Mouse (Mus musculus) activated CD4-positive, CD25-positive, alpha-beta regulatory T cell, adult 4 months (primary cell): ENCODE data around the gene Rfx1. TPM values are rescaled to one million over a fixed set of nuclear protein-coding genes. Genes with fewer than 3 reads are reported as not detected.

Source experiments
- ATAC-seq: one replicate; pipeline ENCODE4 v1.8.0; 2017
- polyA plus RNA-seq, 2 experiments: library from polyadenylated mRNA; unstranded; fragments of 100-300 nt; shearing (Covaris generic); gene quantifications; one replicate each; pipeline ENCODE4 v1.2.1; 2017

Gene Rfx1
- 10 to 100 TPM; 11.9 to 12.6 TPM for polyA plus RNA-seq

DNA sequence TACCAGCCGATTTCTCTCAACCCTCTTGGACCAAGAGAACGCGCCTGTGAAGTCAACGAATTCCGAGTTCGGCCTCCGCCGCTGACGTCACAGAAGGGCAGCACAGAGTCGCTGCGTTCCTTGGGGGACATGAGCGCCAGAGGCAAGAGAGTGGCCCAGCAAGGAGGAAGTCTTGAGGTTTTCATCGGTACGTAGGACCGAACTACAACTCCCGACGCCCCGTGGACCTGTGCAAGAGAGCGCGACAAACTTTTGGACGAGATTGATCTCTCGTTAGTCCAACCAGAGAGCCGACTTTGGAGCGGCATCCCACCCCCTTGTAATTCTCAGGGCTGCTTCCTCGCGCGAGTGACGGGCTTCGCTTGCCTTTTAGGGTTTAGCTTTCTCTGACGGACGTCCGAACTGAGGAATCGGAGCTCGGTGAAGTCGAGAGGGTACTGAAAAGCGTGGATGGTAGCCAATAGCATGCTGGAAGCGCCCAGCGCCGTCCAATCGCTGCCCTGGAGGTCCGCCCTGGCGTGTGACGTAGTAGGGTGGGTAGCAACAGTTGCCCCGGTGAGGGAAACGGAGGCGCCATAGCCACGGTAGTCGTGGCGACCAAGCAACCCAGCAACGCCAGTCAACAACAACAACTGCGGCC is at the start of gene Rfx1:
TSS of gene Rfx1 (plus strand) at position 544 of the 640 bp plus-strand sequence.
- peak; percentile 86 for ATAC-seq

DNA sequence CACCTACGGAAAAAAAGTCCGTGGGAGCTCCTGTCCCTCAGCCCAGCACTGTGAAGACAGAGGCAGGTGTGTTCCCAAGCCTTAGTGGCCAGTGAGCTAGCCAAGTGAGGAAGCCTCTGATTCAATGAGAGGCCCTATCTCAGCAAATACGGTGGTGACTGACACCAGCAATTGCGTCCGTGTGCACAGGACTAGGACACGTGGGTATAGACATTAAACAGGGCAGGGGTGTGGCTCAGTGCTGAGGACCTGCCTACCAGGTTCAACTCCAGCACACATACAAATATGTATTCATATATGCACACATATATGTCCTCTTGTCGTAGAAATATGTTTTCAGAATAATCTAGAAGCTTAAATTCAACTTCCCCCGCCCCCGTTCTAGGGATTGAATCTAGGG is 46.9 kb upstream of the Rfx1 start:
- ATAC-seq = no peak

DNA sequence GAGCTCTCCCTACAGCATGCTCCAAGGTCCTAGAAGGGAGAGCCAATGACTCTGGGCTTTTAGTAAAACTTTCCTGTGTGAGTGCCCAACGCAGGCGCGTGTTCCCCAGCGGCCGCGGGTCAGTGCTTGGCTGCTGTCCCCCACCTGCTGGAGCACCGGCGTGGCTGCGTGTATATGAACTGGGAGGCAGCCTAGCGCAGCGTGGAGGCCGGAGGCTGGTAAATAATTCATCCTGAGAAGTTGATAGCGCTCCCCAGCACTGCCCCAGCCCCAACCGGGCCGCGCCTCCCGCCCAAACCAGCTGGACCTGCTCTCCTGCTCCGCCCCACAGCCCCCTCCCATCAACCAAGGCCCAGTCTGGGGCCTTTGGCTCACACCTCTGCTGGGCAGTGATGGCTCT is 45.5 kb upstream of the Rfx1 start, which contains the start of gene Palm3:
TSS of gene Palm3 (plus strand) at position 376 of the 400 bp plus-strand sequence.
- ATAC-seq = no peak

DNA sequence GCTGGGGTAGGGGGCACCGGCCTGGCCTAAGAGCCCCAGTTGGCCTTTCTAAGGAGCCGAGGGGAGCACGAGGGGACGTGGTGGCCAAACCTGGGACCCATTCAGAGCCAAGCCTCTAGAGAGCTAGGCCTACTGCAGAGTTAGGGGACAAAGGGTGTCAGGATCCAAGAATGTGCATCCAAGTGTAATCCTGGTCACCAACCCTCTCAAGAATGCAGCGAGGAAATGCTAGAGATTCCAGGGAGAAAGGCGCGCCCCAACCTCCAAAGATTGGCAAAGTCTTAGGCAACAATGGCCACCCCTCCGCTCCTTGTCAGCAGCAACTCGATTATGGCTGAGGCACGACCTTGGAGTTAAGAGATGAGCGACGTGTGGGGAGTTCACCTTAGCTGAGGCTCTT is 45.1 kb upstream of the Rfx1 start:
- ATAC-seq = no peak

DNA sequence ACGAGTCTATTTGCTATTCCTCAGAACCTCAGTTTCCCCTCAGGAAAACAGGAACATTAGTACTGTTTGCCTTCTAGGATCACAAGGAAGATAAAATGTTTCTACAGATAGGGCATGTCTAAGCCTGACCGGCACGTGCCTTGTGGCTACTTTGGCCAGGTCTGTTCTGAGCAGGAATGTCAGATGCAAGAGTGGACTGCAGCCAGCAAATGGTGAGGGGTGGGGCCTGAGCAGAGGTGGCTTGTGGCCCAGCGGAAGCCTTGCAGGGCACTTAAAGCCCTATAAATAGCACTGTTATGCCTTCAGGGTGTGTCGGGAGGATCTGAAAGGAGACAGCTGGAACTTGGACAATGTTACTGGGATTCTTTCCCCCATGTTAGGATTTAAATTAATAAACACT is 43.5 kb upstream of the Rfx1 start:
- no peak for ATAC-seq

DNA sequence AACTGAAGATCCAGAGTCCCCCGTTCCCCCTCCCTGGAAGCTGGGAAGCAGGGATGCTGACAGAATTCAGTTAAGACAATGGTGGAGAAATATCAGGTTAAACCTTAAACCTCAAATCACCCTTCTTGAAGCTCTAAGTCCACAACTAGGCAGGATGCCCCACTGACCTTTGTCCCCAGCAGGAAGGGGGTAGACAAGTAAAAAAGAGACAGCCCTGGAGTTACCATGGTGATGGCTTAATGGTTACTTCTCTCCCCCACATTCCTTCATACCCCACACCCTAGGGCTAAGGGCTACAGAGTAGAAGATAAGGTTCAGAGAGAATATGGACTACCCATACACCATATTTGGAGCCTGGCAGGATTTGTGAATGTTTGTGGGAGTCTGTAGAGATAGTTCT is 43.0 kb upstream of the Rfx1 start:
- ATAC-seq = no peak

DNA sequence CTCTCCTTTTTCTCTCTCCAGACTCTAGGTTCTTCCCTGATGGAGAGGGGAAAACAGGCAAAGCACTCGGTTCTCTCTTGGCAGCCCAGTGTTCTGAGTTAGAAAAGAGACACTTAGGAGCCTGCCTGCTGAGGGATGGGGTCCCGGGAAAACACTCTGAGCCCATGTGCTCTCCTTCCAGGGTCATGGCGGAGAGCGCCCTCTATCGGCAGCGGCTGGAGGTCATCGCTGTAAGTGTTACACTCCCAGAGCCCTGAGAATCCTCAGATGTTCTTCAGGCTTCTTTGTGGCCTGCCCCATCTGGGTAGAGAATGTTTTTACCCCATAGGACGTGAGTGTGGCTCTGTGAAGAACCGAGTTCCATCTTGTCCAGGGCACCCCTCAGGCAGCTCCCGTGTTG is 42.5 kb upstream of the Rfx1 start:
- ATAC-seq = no peak

DNA sequence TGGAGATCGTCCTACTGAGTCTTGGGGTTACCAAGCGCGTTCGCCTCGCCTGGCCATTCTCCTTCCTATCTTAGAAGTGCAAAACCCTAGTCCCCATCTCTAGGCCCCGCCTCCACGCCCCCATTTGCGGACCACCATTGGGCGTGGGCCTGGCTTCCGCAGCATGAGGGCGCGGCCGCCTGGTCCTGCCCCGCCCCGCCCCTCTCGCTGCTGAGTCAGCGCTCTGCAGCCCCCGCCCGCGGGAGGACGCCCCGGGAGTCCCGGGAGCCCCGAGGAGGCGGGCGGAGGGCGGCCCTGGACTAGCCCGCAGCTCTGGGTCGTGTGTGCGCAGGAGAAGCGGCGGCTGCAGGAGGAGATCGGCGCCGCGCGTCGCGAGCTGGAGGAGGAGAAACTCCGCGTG is 40.8 kb upstream of the Rfx1 start:
- no peak for ATAC-seq

DNA sequence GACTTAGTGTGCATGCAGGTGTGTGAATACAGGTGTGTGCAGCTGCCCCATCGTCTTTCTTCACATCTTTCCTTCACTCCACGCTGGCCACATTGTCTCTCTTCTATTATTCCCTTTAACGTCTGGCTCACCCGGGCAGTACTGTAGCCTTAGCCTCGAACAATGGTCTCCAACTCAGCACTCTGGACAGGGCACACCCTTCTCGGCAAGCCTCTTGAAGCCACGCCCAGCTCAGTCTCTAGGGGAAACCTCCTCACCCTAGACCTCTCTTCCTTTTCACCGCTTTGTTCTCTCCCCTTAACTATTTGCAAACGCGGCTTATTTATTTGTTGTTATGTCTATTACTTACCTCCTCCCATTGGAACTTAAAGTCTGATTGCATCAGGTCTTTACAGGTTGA is 39.2 kb upstream of the Rfx1 start:
- ATAC-seq = peak; percentile 34

DNA sequence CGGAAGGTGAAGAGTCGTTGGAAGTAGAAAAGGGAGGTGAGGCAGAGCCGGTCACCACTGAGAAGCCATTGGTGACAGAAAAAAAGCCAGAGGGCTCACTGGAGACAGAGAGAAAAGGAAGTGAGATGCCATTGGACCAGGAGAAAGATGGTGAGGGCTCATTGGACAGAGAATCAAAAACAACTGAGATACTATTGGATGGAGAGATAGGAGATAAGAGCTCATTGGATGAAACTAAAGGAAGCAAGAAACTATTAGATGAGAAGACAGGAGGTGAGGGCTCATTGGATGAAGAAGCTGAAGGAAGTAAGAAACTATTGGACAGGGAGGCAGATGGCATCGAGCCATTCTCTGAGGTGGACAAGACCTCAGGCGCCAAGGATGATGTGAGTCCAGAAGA is 37.4 kb upstream of the Rfx1 start:
- no peak for ATAC-seq

DNA sequence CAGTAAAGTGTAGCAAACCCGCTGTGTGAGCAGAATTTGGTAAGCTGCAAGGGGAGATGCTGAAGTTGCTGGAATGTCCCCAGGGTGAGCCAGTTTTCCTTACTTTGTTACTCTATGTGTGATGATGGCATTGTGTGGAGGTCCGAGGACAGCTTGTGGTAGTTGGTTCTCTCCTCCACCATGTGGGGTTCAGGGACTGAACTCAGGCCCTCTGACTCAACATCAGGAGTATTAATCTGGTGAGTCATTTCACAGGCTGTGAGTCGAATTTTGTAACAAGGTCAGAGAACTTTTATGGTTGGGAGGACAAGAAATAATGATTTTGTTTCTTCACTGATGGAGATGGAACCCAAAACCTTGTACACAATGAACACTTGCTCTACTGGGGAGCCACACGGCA is 33.9 kb upstream of the Rfx1 start:
- no peak for ATAC-seq

DNA sequence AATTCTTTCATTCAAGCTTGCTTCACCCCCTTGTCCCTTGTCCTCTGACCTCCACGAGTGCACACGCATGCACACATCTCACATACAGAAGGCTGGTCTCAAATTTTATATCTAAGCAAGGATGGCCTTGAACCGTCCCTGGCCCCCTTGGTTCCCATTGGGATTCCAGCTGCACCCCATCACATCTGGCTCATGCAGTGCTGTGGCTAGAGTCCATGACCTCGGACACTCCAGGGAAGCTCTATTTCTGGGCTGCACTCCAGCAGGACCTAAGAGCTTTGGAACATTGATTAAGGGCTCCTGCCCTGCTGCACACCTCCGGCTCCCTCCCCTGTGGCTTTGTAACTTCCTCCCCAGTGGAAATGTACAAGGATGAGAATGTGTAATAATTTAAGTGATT is 28.6 kb upstream of the Rfx1 start:
- no peak for ATAC-seq

DNA sequence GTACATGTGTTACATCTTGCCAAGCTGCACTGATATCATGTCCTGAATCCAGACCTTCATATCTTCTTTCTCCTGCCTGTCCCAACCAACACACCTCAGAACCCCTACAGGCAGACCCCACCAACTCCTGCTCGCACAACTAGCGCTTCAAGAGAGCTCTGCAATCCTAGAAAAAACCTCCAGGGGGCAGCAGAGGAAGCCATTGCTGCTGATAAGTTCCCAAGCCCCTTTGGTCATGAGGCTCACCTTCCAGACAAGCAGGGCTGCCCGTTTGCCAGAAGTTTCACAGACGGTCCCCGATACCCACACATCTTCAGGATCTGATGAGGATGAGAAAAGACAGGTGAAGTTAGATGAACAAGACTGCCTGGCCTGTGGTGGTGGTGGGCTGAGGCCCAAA is 27.6 kb upstream of the Rfx1 start:
- ATAC-seq = no peak

DNA sequence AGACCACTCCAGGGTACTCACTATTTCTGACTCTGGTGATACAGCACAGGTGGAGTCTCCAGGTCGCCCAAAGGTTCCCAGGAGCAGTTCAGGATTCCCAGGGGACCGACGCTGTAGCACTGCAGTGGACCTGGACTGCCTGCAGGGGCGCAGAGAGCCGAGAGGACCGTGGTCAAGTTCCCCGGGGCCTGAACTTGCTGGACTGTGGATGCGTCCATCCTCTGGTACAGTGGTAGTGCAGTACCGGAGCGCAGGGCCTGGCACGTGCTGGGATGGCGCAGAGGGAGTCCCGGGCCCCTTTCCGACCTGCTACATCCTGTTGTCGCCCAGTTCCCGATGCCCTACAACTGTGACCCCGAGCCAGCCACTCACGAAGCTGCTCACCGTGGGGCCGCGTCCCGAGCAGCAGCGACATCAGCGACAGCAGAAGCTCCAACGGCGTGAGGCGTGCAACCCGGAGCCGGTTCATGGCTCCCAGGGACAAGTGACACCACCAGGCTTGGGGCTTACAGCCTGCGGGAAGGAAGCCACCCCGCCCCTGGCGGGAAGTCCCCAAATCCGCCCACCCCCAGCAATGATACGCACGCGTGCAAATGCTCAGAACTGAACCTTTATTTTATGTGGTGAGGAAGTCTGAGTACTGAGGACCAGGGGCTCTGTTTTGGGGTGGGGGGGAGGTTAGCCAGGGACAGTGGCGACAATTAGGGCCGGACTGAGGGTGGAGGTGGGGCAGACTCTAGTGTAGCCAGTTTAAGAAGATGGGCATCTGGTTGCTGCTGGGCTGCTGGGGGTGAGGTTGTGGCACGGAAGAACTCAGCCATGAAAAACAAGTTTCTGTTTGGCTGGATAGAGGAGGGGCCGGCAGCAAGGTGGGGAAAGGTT is 24.3 kb upstream of the Rfx1 start, which contains the start of gene Il27ra:
TSS of gene Il27ra (minus strand) at position 524 of the 882 bp plus-strand sequence.
- ATAC-seq = peak; percentile 84

DNA sequence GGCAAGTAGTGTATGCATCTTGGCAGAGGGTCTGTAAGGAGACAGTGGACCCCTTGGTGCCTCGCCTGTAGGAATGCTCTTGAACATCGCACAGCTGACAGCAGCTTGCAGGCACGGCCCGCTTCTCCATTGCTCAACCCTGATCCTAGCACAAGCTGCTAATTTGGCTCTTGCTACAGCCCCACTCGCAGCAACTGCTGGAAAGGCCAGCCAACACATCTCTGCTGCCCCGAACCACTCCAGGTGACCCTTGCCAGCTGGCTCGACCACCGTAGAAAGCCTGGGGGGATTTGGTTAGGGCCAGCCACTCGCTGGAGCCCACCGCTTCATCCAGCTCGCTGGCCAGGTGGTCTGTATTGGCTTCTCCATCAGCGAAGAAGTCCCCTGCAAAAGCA is 23.7 kb upstream of the Rfx1 start:
- no peak for ATAC-seq

DNA sequence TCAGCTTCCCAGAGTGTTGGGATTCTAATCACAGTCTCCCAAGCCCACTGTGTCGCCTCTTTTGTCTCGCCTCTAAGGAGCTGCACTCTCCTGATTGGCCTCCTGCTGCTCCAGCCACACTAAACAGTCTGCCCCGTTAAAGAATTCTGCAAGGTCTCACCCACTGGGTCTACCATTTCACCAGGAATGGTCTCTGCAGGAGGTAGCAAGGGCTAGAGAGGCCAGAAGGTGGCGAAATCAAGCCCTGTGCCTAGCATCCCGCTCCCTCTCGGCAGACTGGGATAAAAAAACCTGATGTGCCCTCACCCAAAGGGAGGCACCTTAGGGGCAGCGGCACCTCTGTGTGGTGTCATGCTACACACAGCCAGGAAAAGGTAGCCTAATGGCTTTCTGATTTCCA is 22.5 kb upstream of the Rfx1 start:
- no peak for ATAC-seq

DNA sequence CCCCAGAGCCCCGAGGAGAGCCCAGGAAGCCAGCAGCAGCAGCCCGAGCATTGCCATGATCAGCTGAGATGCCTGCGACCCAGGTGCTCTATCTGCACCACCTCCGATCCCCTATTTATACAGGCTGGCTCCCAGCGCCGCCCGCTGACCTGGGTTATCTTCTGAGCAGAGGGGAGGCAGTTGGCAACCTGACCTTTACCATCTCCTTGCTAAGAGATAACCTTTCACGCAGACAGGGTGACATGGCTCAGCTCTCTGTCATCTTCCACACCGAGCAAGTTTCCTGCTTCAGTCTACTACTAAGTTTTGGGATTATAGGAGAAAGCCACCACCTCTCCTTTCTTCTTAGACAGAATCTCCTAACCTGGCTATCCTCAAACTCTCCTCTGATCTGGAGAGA is 21.7 kb upstream of the Rfx1 start, which contains the start of gene Rln3:
TSS of gene Rln3 (minus strand) at position 101 of the 400 bp plus-strand sequence.
- no peak for ATAC-seq

DNA sequence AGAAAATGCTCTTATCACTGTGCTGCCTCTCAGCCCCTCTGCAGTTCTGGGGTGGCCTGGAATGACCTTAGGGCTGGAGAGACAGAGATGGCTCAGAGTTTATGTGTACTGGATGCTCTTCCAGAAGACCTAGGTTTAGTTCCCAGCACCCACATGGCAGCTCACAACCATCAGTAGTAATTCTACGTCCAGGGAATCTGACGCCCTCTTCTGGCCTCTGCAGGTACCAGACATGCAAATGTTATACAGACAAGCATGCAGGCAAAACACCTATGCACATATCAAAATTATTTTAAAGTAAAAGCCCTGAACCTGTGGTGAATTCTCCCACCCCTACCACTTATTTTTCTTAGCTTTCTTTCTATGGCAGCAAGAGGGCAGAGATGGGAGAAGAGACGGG is 20.1 kb upstream of the Rfx1 start:
- no peak for ATAC-seq

DNA sequence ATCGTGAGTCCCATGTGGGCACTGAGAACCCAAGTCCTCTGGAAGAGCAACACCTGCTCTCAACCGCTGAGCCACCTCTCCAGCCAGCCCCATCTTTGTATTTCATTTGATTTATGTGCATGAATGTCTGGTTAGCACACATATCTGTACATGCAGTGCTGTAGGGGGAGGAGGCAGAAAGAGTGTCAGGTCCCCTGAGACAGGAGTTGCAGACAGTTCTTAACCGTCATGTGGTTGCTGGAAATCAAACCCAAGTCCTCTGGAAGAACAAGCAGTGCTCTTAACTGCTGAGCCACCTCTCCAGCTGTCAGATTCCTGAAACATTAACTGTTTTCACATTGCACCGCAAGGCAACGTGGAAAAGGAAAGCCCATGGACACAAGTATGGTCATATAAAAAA is 18.5 kb upstream of the Rfx1 start:
- no peak for ATAC-seq

DNA sequence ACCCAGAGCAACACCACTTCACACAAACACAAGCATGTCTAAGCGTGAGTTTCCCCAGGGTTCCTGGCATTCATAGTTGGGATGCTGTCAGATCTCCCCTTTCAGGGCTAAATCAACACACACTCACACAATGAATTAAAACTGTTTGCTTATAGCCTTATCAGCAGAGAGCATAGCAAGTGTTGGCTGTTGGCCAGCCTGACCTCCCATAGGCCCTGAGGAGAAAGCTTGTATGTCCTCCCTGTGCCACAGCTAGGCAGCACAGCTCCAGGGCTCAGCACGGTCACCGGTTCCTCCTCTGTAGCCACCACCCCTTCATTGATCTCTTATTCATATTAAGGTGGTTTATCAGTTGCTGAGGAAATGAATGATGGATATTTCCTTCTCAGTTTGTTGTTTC is 13.9 kb upstream of the Rfx1 start:
- no peak for ATAC-seq

DNA sequence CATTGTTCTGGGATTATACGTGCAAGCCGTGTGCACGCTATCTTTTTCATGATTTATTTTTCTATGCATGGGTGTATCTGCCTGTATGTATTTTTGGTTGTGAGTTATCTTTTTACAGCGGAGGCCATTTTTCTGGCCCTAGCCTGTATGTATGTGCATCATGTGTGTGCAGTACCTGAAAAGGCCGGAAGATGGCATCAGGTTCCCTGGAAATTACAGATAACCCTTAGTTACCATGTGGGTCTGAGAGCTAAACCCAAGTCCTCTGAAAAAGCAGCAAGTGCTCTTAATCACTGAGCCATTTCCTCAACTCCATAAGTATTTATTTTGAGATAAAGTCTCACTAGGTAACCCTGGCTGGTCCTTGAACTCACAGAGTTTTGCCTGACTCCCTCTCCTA is 13.4 kb upstream of the Rfx1 start:
- ATAC-seq = no peak

DNA sequence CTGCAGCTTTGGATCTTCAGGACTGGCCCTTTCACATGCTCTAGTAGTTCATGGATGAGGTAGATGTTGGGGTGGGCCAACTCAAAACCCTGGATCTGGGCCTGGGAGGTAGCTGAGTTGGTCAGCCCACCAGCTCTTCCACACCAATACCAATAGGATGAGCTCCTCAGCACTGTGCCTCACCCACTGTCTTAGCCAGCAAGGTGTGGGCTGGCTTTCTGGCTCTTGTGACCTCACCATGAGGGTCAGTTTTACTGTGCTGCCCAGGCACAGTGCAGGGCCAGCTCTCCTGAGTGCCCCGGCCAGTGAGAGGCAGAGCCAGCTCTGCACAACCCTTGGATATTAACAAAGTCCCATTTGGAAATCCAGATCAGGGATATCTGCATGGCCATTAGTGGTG is 8.8 kb upstream of the Rfx1 start:
- no peak for ATAC-seq

DNA sequence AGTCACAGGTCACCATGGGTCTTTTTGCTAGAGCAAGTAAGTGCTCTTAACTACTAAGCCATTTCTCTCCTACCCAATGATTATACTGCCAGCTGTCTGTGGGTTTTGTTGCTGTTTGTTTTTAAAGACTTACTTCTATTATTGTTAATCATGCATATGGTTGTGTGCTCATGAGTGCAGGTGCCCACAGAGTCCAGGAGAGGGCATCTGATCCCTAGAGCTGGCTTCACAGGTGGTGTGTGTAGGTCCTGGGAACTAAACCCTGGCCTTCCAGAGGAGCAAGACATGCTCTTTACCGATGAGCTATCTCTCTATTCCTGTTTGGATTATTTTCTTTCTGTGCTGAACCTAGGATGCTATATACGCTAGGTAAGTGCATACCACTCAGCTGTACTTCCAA is 7.4 kb upstream of the Rfx1 start:
- no peak for ATAC-seq

DNA sequence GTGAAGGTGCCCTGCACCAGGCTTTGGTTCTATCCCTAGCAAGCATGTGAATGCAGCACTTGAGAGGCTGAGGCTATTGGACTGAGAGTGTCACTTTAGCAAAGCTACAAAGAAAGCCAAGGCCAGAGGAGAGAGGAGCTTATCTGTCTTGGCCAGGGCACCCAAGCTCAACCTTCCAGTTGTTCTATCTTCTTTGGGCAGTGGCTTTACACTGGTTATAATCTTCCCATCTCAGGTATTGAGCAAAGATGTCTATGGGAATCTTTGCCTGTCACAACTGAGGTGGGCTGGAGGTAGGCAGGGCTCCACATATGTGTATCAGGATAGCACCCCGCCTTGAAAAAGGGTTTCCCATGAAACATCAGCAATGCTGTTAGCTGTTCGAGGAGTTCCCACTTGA is 6.4 kb upstream of the Rfx1 start:
- no peak for ATAC-seq
